Mouse (Mus musculus) embryonic fibroblast, embryonic 13.5 days (primary cell): ENCODE measurements around the gene Ttc41.

ENCODE experiments used
- CTCF ChIP-seq: IDR thresholded peaks from 2 replicates; pipeline ENCODE4 v1.5.1; 2011; ENCODE audit warnings: mild to moderate bottlenecking, control low read depth, low read length, moderate library complexity, borderline replicate concordance; ENCODE audit not compliant: insufficient read depth
- POLR2A ChIP-seq: IDR thresholded peaks from 2 replicates; pipeline ENCODE4 v1.6.1; 2011; ENCODE audit warnings: low read depth, mild to moderate bottlenecking, control low read depth, low read length, moderate library complexity

GRCm38 (mm10) chr10:86761236-86761635 is 55.6 kb downstream of the Ttc41 start:
- TF ChIP-seq CTCF: no peak
- TF ChIP-seq POLR2A: no peak
